15 mouse cellular contexts compared by ENCODE assay signal in genomic region chr4:136239111-136239510, GRCm38 (mm10). TPM values are rescaled to one million over a fixed set of nuclear protein-coding genes. Genes with fewer than 3 reads are reported as not detected.
"Had no signal": no experiment of that assay in that cellular context is flagged by ENCODE, and none has a peak within 500 bp of the region (broad histone marks: within the 10 kb centered on the region; RNA-seq: fewer than 3 reads in every experiment).

No protein-coding gene starts in this region.

- H3K4me3 ChIP-seq: heart, adult 2 months; hindbrain, embryonic 12.5 days; intestine, embryonic 15.5 days; layer of hippocampus, adult 2 months; left cerebral cortex, adult 2 months; limb, embryonic 12.5 days; liver, embryonic 13.5 days had no signal

- H3K4me2 ChIP-seq: hindbrain, embryonic 14.5 days; intestine, embryonic 15.5 days; liver, embryonic 13.5 days had no signal

- ATAC-seq: hindbrain, embryonic 16.5 days; inflammation-experienced regulatory T-cells, adult 6 months had no signal

- H3K9me3 ChIP-seq: heart, embryonic 10.5 days; hindbrain, embryonic 10.5 days; hindbrain, embryonic 12.5 days; intestine, embryonic 15.5 days; limb, embryonic 10.5 days; limb, embryonic 12.5 days; liver, embryonic 13.5 days had no signal

- H3K27ac ChIP-seq: heart, adult 2 months; heart, embryonic 10.5 days; hindbrain, embryonic 10.5 days; hindbrain, embryonic 12.5 days; hindbrain, embryonic 14.5 days; intestine, embryonic 15.5 days; layer of hippocampus, adult 2 months; left cerebral cortex, adult 2 months; limb, embryonic 10.5 days; limb, embryonic 12.5 days; liver, embryonic 13.5 days had no signal

- H3K36me3 ChIP-seq: limb, embryonic 10.5 days had no signal

- H3K4me1 ChIP-seq: liver, embryonic 13.5 days had no signal

- H3K9ac ChIP-seq: heart, embryonic 12.5 days; hindbrain, embryonic 12.5 days; hindbrain, embryonic 14.5 days; intestine, embryonic 15.5 days; liver, embryonic 13.5 days had no signal

RNA-seq across cellular contexts. Expression of gene Tcea3, which starts 8.4 kb away (rescaled TPM):
- total RNA-seq: granulocyte monocyte progenitor cell, adult 5-6 weeks; layer of hippocampus, adult 2 months had no signal

RNA-seq across cellular contexts. Expression of gene Asap3, which starts 32.9 kb away (rescaled TPM):
- total RNA-seq: granulocyte monocyte progenitor cell, adult 5-6 weeks had no signal
